Mouse (Mus musculus) colon, adult 2 months (tissue): ENCODE results near the gene Dtx2. TPM values are rescaled to one million over a fixed set of nuclear protein-coding genes. Genes with fewer than 3 reads are reported as not detected.

ENCODE experiments used
- polyA plus RNA-seq: library from polyadenylated mRNA; depleted of rRNA; stranded (reverse); fragments of >200 nt; gene quantifications from 2 replicates; pipeline ENCODE4 v1.2.3, GENCODE M21; 2012; rRNA removed

Dtx2 gene
- 17.9 and 19.8 TPM in 2 replicates for polyA plus RNA-seq

DNA sequence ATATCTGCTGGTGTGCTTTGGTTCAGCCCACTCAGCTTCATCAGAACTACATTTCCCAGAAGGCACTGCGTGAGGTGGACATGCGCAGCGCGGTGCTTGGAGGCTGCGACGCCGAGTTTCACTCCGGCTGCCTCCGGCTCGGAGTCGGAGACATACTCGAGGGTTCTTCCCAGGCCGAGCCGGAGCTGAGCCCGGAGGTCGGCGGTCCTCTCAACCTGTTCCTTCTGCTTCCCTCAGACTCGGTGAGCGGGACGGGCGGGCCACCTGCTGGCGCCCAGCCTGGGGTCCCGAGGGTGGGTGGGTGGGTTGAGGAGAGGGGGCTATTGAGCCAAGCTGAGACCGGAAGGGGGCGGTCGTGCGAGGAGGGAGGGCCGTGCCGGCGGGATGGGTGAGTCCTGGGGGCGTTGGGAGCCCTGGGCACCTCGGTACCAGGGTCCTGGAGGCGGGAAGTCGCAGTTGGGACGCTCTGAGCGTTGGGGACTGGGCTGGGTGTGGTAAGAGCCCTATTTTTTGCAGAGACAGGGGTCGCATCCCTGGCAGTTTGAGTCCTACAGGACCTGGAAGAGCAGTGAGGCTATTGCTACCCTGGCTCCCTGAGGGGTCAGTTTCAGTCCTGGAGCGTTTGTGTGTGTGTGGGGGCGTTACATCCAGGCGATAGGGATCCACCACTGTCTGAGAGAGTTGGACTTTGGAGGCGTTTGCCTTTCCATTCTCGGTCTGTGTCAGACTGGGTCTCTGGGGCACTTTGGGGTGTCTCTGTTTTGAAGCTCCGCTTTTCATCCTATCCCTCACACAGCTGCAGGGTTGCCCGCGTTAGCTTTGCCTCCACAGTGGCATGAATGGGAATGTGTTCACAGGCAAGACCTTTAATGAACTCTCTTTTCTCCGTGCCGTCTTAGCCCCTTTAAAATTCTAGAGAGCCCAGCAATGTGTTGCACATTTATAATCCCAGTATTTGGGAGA lies at the start of gene Dtx2:
TSS of gene Dtx2 (plus strand) at position 76 of the 963 bp plus-strand sequence.

DNA sequence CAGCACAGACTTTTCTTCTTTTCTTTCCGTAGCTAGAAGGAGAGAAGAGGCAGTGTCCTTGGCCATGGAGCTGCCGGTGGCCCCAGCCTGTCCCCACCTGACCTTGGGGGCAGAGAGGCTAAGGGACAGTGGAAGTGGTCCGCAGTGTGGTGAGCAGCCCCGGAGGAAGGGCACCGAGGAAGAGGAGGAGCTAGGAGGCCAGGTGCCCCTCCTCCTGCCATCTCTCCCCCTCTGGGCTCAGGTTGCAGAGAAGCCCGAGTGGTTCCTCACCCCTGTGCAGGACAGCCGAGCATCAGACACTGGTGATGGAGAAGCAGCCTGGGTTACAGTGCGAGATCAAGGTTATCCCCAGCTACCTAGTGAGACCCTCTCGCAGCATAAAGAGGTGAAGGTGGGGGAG lies 20.2 kb upstream of the Dtx2 start, which contains the start of gene Ssc4d:
TSS of gene Ssc4d (minus strand) at position 167 of the 400 bp plus-strand sequence.

DNA sequence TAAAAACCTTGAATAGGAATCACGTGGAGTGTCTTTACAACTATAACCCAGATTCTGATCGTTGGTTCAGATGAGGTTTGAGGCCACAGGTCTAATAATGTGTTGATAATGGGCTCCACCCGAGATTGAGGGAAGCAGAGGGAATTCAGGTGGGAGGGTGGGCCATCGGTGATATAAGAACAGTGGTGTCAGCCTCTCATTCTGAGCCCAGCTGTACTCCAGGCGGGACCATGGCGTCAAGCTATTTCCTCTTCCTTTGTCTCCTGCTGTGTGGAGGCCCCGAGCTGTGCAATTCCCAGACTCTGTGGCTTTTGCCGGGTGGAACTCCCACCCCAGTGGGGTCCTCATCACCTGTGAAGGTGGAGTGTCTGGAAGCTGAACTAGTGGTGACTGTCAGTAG lies 14.7 kb upstream of the Dtx2 start, which contains the start of gene Zp3:
TSS of gene Zp3 (plus strand) at position 196 of the 400 bp plus-strand sequence.

DNA sequence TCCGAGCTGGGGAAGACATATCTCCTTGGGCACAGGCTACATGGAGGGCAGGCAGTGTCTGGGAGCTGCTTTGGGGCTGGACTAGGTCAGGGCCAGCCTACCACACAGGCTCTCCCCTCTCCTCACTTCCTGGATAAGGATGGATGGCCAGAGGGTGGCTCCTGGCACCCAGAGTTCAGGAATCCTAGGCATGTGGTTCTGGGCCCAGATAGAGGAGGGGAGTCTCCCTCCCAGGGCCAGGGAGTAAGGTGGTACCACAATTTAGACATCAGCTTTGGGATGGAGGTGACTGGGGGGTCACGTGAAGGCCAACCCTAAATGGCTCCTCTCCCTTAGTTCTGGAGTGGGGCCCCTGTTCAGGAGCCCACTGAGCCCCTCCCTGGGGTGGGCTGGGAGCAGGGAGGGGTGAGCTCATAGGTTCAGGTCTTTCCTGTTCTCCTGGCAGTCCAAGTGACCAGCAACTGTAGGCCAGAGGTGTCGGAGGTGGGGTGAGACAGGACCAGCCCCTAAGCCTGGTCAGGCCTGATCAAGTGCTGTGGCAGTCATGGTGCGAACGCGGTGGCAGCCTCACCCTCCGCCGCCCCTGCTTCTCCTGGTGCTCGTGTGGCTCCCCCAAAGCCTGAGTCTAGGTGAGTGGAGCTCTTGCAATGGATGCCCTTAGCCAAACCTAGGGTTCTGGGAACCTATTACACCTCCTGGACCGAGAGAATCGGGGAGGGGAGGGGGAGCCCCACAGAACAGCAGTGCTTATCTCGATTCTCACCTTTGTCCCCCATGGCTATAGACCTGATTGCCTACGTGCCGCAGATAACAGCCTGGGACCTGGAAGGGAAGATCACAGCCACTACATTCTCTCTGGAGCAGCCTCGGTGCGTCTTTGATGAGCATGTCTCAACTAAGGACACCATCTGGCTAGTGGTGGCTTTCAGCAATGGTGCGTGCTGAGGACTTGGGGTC lies 43.9 kb downstream of the Dtx2 start, which contains the start of gene Upk3b:
TSS of gene Upk3b (plus strand) at position 239 of the 957 bp plus-strand sequence.

DNA sequence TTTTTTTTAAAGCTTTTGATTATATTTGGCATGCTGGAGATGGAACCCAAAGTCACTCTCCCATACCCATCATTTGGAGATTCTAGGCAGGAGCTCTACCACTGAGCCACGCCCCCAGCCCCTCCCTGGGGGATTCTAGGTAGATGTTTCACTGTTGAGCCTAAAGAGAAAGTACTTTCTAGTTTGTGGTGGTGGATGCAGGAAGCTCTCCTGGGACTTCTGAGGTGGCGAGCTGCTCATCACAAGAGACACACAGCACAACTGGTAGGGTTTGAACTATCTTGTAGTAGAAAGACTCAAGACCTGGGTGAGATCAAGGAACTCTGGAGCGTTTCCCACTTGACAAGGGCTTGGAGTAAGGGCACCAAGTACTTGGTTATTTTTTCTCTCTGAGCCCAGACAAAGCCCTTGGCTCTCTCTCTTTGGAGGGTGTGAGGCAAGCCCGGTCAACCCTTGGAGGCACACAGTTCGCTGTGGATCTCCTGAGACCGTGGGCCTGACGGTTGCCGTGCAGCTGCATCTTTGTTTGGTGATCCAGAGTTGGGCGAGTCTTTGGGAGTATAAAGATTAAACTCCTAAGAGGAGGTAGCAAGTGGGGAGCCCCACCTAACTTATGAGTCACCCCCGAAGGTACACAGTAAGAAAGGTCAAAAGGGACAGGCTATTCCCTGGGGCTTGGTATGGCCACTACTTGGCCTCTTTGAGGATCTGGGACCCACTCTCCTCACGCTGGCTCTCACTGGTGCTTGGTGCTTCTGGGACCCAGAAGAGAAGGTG lies 59.9 kb downstream of the Dtx2 start, which contains the start of gene Upk3bl:
TSS of gene Upk3bl (plus strand) at position 192 of the 777 bp plus-strand sequence.

Other genes starting within 250 kb of the Dtx2 start
- 0.12 TPM in 1 of 2 replicates, not detected in the other for gene Styxl1, start 216.4 kb upstream of the Dtx2 start, polyA plus RNA-seq
- gene Mdh2, start 216.3 kb upstream of the Dtx2 start, polyA plus RNA-seq: 570 and 601 TPM in 2 replicates
- 0.80 and 0.88 TPM in 2 replicates for gene Srrm3, start 187.9 kb upstream of the Dtx2 start, polyA plus RNA-seq
- gene Hspb1, start 106.9 kb upstream of the Dtx2 start, polyA plus RNA-seq: 537 and 542 TPM in 2 replicates
- gene Ywhag, start 60.2 kb upstream of the Dtx2 start, polyA plus RNA-seq: 47.6 and 51.1 TPM in 2 replicates
- 4.8 and 6.5 TPM in 2 replicates for gene Ssc4d, start 20.3 kb upstream of the Dtx2 start, polyA plus RNA-seq
- not detected in 2 replicates for gene Zp3, start 14.7 kb upstream of the Dtx2 start, polyA plus RNA-seq
- gene Upk3b, start 43.7 kb downstream of the Dtx2 start, polyA plus RNA-seq: 6.4 and 10.7 TPM in 2 replicates
- 1.2 and 1.7 TPM in 2 replicates for gene Upk3bl, start 59.7 kb downstream of the Dtx2 start, polyA plus RNA-seq
- gene Rasa4, start 89.1 kb downstream of the Dtx2 start, polyA plus RNA-seq: 49.2 and 51.5 TPM in 2 replicates
- 38.7 and 39.8 TPM in 2 replicates for gene Polr2j, start 121.8 kb downstream of the Dtx2 start, polyA plus RNA-seq
- gene Lrwd1, start 141.3 kb downstream of the Dtx2 start, polyA plus RNA-seq: 25.9 and 27.6 TPM in 2 replicates
- 17.7 and 22.7 TPM in 2 replicates for gene Alkbh4, start 141.3 kb downstream of the Dtx2 start, polyA plus RNA-seq
- 52.2 and 62.3 TPM in 2 replicates for gene Orai2, start 175.9 kb downstream of the Dtx2 start, polyA plus RNA-seq
- 8.7 and 13.2 TPM in 2 replicates for gene Prkrip1, start 204.2 kb downstream of the Dtx2 start, polyA plus RNA-seq